Mouse (Mus musculus): ENCODE measurements around the gene Eef1akmt3. TPM values are rescaled to one million over a fixed set of nuclear protein-coding genes. Genes with fewer than 3 reads are reported as not detected.

Gene Eef1akmt3
- polyA plus RNA-seq, 1 experiment: not detected

DNA sequence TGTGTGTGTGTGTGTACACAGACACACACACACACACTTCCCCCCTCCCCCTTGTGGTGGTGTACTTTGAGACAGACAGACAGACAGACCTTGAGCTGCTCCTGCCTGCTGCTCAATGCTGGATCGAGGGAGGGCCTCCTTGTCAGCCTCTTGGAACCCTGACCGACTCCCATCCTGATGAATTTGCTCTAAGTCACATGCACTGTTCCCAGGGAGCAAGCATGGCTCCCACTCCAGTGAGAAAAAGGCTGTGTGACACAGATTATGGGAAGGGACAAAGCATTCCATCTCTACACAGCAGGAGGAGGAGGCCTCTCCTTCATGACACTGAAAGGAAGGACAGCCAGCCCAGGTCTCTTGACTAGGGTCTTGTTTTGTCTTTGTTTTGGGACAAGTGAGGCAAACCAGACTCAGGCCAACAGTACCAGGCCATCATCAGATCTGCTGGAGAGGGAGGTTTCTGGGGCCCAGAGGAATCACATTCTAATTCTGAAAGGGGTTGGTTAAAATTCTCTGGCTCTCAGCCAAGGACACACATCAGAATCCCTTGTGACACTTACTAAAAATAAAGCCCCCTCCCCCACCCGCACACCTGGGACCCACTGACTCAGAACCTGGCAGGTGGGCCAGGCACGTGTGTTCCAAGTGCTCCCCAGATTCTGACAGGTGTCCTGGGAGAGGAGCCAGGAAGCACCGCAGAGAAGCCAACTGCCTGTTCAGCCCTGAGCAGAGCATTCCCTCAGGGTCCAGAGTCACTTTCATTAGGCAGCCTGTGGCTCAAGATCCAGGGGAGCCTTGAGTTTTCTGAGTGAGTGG lies 56.9 kb downstream of the Eef1akmt3 start:
- peak overlapping the region; percentile 15 for H3K4me3 ChIP-seq (ENCODE audit: insufficient read depth, low read depth, low read length)
- H3K27ac ChIP-seq (ENCODE audit: insufficient read depth, low read depth, low read length): peak overlapping the region; percentile 59
- TF ChIP-seq CTCF (IDR thresholded peaks at IDR 0.05; ENCODE audit: insufficient read depth, low read depth, low read length) (no peak), POLR2A (IDR thresholded peaks at IDR 0.05; ENCODE audit: insufficient read depth, low read depth, low read length) (no peak)
- H3K4me1 ChIP-seq (ENCODE audit: control insufficient read depth, insufficient read depth, low read length): peaks cover 67% of the 10 kb centered on the region
- WGBS: 7% methylated on average over 5 of the region's 5 CpGs

DNA sequence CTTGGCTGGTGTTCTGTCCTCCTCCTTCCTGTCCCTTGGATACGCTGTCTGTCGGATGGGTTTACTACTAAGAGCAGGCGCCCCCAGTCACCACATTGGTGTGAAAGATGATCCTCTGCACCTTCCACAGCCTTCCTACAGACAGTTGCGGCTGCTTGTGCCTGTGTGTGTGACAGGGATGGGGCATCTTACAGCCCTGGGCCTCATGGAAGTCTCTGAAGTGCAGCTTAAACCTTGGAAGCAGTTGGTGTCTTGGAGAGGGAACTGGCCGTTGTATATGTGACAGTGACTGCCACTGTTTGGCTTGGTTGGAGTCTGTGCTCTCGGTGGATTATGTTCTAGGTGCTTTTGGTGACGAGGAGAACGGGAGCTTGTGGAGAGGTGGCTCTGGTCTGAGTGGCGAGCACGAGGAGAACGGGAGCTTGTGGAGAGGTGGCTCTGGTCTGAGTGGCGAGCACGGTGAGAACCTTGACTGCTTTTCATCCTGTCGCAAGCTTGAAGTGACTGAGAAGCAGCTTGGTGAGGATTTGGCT lies 58.1 kb downstream of the Eef1akmt3 start:
- Histone ChIP-seq H3K27ac (ENCODE audit: insufficient read depth, low read depth, low read length) (peak overlapping the region; percentile 84), H3K4me3 (ENCODE audit: insufficient read depth, low read depth, low read length) (peak overlapping the region; percentile 40), H3K4me1 (ENCODE audit: control insufficient read depth, insufficient read depth, low read length) (peaks cover 56% of the 10 kb centered on the region)
- TF ChIP-seq CTCF (IDR thresholded peaks at IDR 0.05; ENCODE audit: insufficient read depth, low read depth, low read length) (no peak), POLR2A (IDR thresholded peaks at IDR 0.05; ENCODE audit: insufficient read depth, low read depth, low read length) (no peak)
- WGBS: 7% methylated on average over 14 of the region's 14 CpGs

DNA sequence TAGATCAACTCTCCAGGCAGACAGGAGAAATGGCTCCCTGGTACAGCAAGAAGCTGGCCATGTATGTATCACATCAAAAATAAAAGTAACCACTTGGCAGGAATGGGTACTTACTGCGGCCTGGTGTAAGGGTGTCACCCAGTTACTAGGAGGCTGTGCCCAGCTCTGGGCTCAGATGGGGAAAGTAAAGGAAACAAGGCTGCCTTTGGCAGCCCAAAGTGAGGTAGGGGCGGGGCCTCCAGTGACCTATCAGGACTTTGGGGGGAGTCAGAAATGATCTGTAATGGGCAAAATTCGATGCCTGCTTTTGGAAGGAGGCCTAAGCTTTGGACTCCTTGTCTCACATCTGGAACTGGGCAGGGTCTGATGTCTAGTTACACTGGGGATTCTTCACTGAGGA lies 59.6 kb downstream of the Eef1akmt3 start:
- WGBS: 18% methylated on average over 3 of the region's 3 CpGs
- TF ChIP-seq CTCF (IDR thresholded peaks at IDR 0.05; ENCODE audit: insufficient read depth, low read depth, low read length): no peak
- no peak for TF ChIP-seq POLR2A (IDR thresholded peaks at IDR 0.05; ENCODE audit: insufficient read depth, low read depth, low read length)
- peak overlapping the region; percentile 84 for H3K27ac ChIP-seq (ENCODE audit: insufficient read depth, low read depth, low read length)
- peaks cover 46% of the 10 kb centered on the region for H3K4me1 ChIP-seq (ENCODE audit: control insufficient read depth, insufficient read depth, low read length)
- H3K4me3 ChIP-seq (ENCODE audit: insufficient read depth, low read depth, low read length): peak overlapping the region; percentile 58

Other genes starting within 250 kb of the Eef1akmt3 start
- not detected in 2 replicates for gene Atp23, start 140.2 kb downstream of the Eef1akmt3 start, polyA plus RNA-seq (2012; ENCODE audit: insufficient read depth, insufficient read length, low replicate concordance, missing spikeins)
- not detected in 2 replicates for gene Ctdsp2, start 62.8 kb downstream of the Eef1akmt3 start, polyA plus RNA-seq (2012; ENCODE audit: insufficient read depth, insufficient read length, low replicate concordance, missing spikeins)
- gene Avil, start 40.8 kb downstream of the Eef1akmt3 start, polyA plus RNA-seq (2012; ENCODE audit: insufficient read depth, insufficient read length, low replicate concordance, missing spikeins): not detected in 2 replicates
- gene Tsfm, start 10.7 kb downstream of the Eef1akmt3 start, polyA plus RNA-seq (2012; ENCODE audit: insufficient read depth, insufficient read length, low replicate concordance, missing spikeins): not detected in 2 replicates
- gene Mettl1, start 99 bp downstream of the Eef1akmt3 start, polyA plus RNA-seq (2012; ENCODE audit: insufficient read depth, insufficient read length, low replicate concordance, missing spikeins): not detected in 2 replicates
- gene Cyp27b1, start 6.7 kb upstream of the Eef1akmt3 start, polyA plus RNA-seq (2012; ENCODE audit: insufficient read depth, insufficient read length, low replicate concordance, missing spikeins): not detected in 2 replicates
- gene March9, start 18.7 kb upstream of the Eef1akmt3 start, polyA plus RNA-seq (2012; ENCODE audit: insufficient read depth, insufficient read length, low replicate concordance, missing spikeins): not detected in 2 replicates
- not detected in 2 replicates for gene Cdk4, start 22.0 kb upstream of the Eef1akmt3 start, polyA plus RNA-seq (2012; ENCODE audit: insufficient read depth, insufficient read length, low replicate concordance, missing spikeins)
- gene Tspan31, start 28.8 kb upstream of the Eef1akmt3 start, polyA plus RNA-seq (2012; ENCODE audit: insufficient read depth, insufficient read length, low replicate concordance, missing spikeins): not detected in 2 replicates
- gene Agap2, start 33.8 kb upstream of the Eef1akmt3 start, polyA plus RNA-seq (2012; ENCODE audit: insufficient read depth, insufficient read length, low replicate concordance, missing spikeins): 219 TPM in 1 of 2 replicates, not detected in the other
- 124 TPM in 1 of 2 replicates, not detected in the other for gene Os9, start 79.6 kb upstream of the Eef1akmt3 start, polyA plus RNA-seq (2012; ENCODE audit: insufficient read depth, insufficient read length, low replicate concordance, missing spikeins)
- not detected in 2 replicates for gene B4galnt1, start 123.7 kb upstream of the Eef1akmt3 start, polyA plus RNA-seq (2012; ENCODE audit: insufficient read depth, insufficient read length, low replicate concordance, missing spikeins)
- gene Slc26a10, start 139.1 kb upstream of the Eef1akmt3 start, polyA plus RNA-seq (2012; ENCODE audit: insufficient read depth, insufficient read length, low replicate concordance, missing spikeins): not detected in 2 replicates
- gene Arhgef25, start 148.6 kb upstream of the Eef1akmt3 start, polyA plus RNA-seq (2012; ENCODE audit: insufficient read depth, insufficient read length, low replicate concordance, missing spikeins): not detected in 2 replicates
- gene Dtx3, start 154.2 kb upstream of the Eef1akmt3 start, polyA plus RNA-seq (2012; ENCODE audit: insufficient read depth, insufficient read length, low replicate concordance, missing spikeins): 159 TPM in 1 of 2 replicates, not detected in the other
- gene Pip4k2c, start 170.1 kb upstream of the Eef1akmt3 start, polyA plus RNA-seq (2012; ENCODE audit: insufficient read depth, insufficient read length, low replicate concordance, missing spikeins): 102 TPM in 1 of 2 replicates, not detected in the other
- 72.6 and 160 TPM in 2 replicates for gene Kif5a, start 221.8 kb upstream of the Eef1akmt3 start, polyA plus RNA-seq (2012; ENCODE audit: insufficient read depth, insufficient read length, low replicate concordance, missing spikeins)
- not detected in 2 replicates for gene Dctn2, start 224.9 kb upstream of the Eef1akmt3 start, polyA plus RNA-seq (2012; ENCODE audit: insufficient read depth, insufficient read length, low replicate concordance, missing spikeins)
- not detected in 2 replicates for gene Mbd6, start 247.5 kb upstream of the Eef1akmt3 start, polyA plus RNA-seq (2012; ENCODE audit: insufficient read depth, insufficient read length, low replicate concordance, missing spikeins)

All from olfactory bulb, adult 2 months (tissue).